ENCODE assay signal across 8 mouse cellular contexts in genomic region chr13:112800597-112801380, GRCm38 (mm10). TPM values are rescaled to one million over a fixed set of nuclear protein-coding genes. Genes with fewer than 3 reads are reported as not detected.
A peak's percentile ranks its signal among the peaks of the same experiment; 100 is the strongest.
DNase-seq lines count a peak whose midpoint lies in the region; ATAC-seq lines count a peak whose summit lies in the region.

Gene Plpp1, plus strand, starts transcription at chr13:112800792.

- H3K4me2 ChIP-seq in hindbrain, embryonic 14.5 days (replicated peaks): peak within 1 kb of the TSS; percentile 89

- peak within 1 kb of the TSS; percentile 98 for H3K27ac ChIP-seq in hindbrain, embryonic 14.5 days

- peak within 1 kb of the TSS; percentile 78 for H3K9ac ChIP-seq in hindbrain, embryonic 14.5 days

- peak; percentile 96 for ATAC-seq in hindbrain, embryonic 14.5 days (ENCODE audit: low FRiP score)

- H3K4me3 ChIP-seq in hindbrain, embryonic 14.5 days (replicated peaks; ENCODE audit: low read length): peak within 1 kb of the TSS; percentile 75

- no peaks in the 10 kb centered on the region for H3K9me3 ChIP-seq in hindbrain, embryonic 14.5 days (ENCODE audit: control insufficient read depth, low read length)

- no peaks in the 10 kb centered on the region for H3K27me3 ChIP-seq in hindbrain, embryonic 14.5 days (ENCODE audit: control insufficient read depth, insufficient read depth, low read length)

- peak; percentile 98 for DNase-seq in ZHBTc4 (ENCODE audit: low read depth, low spot score)
- peak; percentile 93 to 96 for DNase-seq in cerebellum, postnatal 4 days (ENCODE audit: low spot score in 2 of 2)
- peak; percentile 91 to 94 for DNase-seq in frontal cortex, postnatal 36 days (ENCODE audit: low spot score in 2 of 2)
- DNase-seq in hindbrain, embryonic 14.5 days (ENCODE audit: low spot score): peak; percentile 96
- peak; percentile 85 to 88 for DNase-seq in layer of hippocampus, postnatal 25 days (ENCODE audit: extremely low spot score in 1 of 2, low spot score in 1 of 2)
- peak; percentile 97 for DNase-seq in lung, postnatal 14 days
- DNase-seq in retina, adult 2 months (ENCODE audit: low read depth, low spot score): peak; percentile 84
- peak; percentile 80 for DNase-seq in thymus, postnatal 25 days

- peaks cover 4% of the 10 kb centered on the region; the same call in 1 of the 2 replicates for H3K36me3 ChIP-seq in hindbrain, embryonic 14.5 days (replicated peaks; ENCODE audit: control insufficient read depth, insufficient read depth)

- peaks cover 19% of the 10 kb centered on the region for H3K4me1 ChIP-seq in hindbrain, embryonic 14.5 days (replicated peaks; ENCODE audit: control insufficient read depth, insufficient read depth, low read length)

- WGBS in hindbrain, embryonic 14.5 days: under 1% methylated on average over 72 of the region's 83 CpGs

RNA-seq across cellular contexts. Expression of gene Plpp1, which starts in this region (rescaled TPM):
- 63.8 and 65.1 TPM in 2 replicates for polyA plus RNA-seq in hindbrain, embryonic 14.5 days (2014; fragmentation: Nextera tagmentation; extraction: Ambion mirVana)
- total RNA-seq in layer of hippocampus, postnatal 25 days (2021): 10 to 100 TPM; 30.9 to 33.1 TPM

Comparison
In these comparisons a context has a peak if more than half of its experiments do, and no peak if none do; other contexts are left out.
1. Peak in every context shown above with its lines: DNase-seq, ATAC-seq, H3K4me3 ChIP-seq and H3K27ac ChIP-seq.